Mouse (Mus musculus) layer of hippocampus, adult 9-10 months (tissue): ENCODE results near the gene Smarca1.

Experiments used
- DNase-seq: peaks from one replicate; pipeline ENCODE4 v3.0.0; 2022; ENCODE audit warnings: low spot score

The Smarca1 gene

GRCm38 (mm10) chrX:47760212-47760611, 132.6 kb downstream of the Smarca1 start:
- DNase-seq, result no peak
